Mouse (Mus musculus): ENCODE results near the gene Gtsf1l. TPM values are rescaled to one million over a fixed set of nuclear protein-coding genes. Genes with fewer than 3 reads are reported as not detected.

The Gtsf1l gene
- total RNA-seq (2021) = not detected
- long read RNA-seq, experiment 1 = 0 reads
- long read RNA-seq, experiment 2 = 0 reads

GRCm38 (mm10) chr2:163087728-163088127, at the start of gene Gtsf1l:
Gtsf1l (minus strand) TSS chr2:163087855.
- intact Hi-C loops (cut with DNase I; ENCODE audit: low total_unique reads) = no loop called here
- DNase-seq = no peak

DNA sequence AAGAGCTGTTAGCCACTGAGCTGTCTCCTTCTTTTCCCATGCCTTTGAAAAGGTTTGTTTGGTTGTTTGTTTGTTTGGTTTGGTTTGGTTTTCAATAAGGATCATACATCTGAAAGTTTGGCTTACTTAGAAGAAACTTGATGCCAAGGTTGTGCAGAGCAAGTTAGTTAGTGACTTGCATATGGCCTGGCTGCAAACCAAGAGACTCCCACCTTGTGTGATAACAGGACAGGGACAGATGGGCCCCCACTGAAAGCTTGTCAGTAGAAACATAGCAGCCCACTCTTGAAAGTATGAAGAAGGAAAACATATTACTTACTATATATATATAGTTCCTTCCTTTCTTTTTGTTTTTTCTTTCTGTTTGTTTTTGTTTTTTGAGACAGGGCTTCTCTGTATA, 49.3 kb upstream of the Gtsf1l start:
- no peak for DNase-seq
- intact Hi-C loops (cut with DNase I; ENCODE audit: low total_unique reads) = no loop called here

DNA sequence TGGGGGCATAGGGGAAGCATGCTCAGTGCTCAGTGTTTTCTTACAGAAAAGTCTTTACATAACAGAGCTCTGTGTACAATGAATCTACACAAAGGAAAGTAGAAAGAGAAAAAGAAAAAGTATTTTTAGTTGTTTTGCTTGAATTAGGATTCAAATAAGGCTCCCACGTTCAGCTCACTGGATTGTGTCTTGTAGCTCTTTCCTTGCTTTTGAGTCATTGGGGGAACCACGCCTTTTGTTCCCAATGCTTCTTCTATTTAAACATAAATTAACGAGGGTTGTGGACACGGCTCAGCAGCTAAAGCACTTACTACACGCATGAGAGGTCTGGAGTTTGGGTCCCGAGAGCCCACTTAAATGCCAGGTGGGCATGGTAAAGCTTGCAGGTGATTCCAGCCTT, 48.3 kb upstream of the Gtsf1l start:
- intact Hi-C loops (cut with DNase I; ENCODE audit: low total_unique reads) = no loop called here
- DNase-seq = no peak

- intact Hi-C loops (cut with DNase I; ENCODE audit: low total_unique reads) = no loop called here
- DNase-seq = no peak
These were observed 44.7 kb upstream of the Gtsf1l start for GRCm38 (mm10) chr2:163132314-163132713.

DNA sequence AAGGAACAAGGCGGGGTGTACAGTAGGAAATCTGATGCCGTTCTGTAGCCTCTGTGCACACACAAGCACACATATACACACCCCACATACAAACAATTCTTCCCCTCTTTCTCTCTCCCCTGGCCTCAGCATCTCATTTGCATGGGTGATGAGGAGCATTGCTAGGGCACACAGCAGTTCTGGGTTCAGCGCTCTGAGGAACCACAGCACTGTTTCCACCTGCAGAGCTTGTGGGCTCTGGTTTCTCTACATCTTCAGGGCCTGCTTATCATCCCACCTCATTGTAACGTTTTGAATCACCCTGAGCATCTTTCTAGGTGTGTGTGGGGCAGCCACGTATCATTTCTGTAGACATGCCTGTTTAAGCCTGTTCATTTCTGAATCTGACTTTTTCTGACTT, 43.2 kb upstream of the Gtsf1l start:
- no peak for DNase-seq
- intact Hi-C loops (cut with DNase I; ENCODE audit: low total_unique reads) = no loop called here

GRCm38 (mm10) chr2:163123496-163123895, 35.8 kb upstream of the Gtsf1l start:
- intact Hi-C loops (cut with DNase I; ENCODE audit: low total_unique reads) = no loop called here
- DNase-seq = no peak

DNA sequence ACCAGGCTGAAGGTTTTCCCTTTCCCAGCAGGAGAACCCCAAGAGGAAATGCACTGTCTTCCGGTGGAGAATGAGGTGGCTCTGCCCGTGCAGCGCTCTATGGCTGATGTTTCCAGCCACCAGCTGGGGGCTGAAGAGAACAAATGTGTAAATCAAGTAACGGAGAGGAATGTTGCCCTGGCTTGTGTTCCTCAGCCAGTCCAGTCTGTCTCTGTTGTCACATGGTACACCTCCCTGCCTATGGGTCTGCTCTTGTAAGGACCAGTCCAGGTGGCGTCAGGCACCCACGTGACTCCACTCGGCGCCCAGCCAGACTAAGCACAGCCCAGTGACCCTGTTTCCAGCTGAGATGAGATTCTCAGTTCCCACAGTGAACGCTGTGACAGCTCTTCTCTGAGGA, 34.7 kb upstream of the Gtsf1l start:
- DNase-seq = peak; percentile 55
- intact Hi-C loops (cut with DNase I; ENCODE audit: low total_unique reads) = no loop called here

DNA sequence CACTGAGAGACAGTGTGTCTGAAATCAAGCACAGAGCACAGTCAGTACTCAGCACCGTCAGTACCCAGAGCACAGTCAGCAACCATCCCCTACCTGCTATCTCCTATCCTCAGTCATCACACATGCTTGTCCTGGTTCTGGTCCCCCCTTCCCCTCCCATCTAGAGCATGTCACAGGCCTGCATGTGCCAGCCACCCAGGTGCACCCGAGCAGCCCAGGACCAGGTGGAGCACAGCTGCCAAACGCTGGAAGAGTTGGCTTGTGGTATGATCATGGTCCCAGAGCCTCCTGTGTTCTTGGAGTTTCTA, 33.7 kb upstream of the Gtsf1l start:
- no peak for DNase-seq
- intact Hi-C loops (cut with DNase I; ENCODE audit: low total_unique reads) = no loop called here

DNA sequence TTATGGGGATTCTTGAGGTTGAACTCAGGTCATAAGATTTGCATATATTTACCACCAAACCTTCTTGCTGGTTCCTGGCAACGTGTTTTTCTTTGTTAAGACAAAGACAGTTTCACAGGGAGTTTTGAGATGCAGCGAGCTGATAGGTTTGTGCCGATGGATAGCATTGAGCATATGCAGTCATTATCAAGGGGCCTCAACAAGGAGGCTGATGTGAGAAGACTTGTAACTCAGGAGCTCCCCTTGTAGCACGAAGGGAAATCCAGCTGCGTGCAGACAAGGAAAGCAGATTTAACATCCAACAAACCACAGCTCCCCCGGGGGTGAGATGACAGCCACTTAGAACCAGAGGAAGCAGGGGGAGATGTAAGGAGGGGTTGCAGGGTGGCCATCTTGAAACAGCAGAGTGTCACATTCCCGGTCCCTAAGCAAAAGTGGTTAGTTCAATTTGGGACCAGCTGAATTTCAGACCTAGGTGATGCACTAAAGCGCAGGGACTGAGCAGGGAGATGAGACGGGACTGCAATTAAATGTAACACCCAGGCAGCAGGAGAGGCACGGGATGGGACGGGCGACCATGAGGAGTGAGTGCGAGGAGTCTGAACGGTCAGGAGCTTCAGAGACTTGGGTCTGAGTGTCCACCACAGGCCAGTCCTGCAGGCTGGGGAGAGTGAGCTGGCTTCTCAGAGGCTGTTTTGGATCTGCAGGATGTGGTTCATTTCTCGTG, 33.1 kb upstream of the Gtsf1l start:
- intact Hi-C loops (cut with DNase I; ENCODE audit: low total_unique reads) = no loop called here
- no peak for DNase-seq

GRCm38 (mm10) chr2:163111413-163112201, 24.0 kb upstream of the Gtsf1l start:
- intact Hi-C loops (cut with DNase I; ENCODE audit: low total_unique reads) = no loop called here

DNA sequence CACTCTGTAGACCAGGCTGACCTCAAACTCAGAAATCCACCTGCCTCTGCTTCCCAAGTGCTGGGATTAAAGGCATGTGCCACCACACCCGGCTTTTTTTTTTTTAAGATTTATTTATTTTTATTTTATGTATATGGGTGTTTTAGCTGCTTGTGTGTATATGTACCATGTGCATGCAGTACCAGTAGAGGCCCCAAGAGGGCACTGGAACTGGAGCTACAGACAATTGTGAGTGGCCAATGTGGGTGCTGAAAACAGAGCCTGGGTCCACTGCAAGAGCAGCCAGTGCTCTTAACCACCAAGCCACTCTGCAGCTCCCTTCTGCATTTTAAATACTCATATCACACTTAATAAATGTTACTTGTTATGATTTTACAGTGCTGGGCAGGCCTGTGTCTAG, 23.1 kb upstream of the Gtsf1l start:
- intact Hi-C loops (cut with DNase I; ENCODE audit: low total_unique reads) = no loop called here
- no peak for DNase-seq

More at GRCm38 (mm10) chr2:163111413-163112201, 24.0 kb upstream of the Gtsf1l start:
- DNase-seq = no peak

DNA sequence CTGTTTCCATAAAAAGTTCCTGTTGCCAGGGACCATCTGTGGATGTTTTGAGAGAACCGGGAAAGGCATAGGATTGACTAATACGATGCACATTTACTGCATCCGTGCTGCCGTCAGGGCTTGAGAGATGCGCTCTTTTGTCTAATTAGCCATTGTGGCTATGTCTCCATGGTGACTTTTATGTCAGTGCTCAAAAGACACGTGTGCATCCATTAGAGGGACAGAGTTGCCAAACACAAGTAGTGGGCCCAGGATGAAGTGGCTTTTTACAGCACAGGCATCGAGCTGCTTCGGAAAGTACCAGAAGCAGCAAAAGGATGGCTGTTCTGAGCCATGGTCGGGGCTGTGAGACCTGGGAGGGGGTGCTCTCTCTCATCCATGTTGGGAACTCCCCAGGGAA, 20.7 kb upstream of the Gtsf1l start:
- intact Hi-C loops (cut with DNase I; ENCODE audit: low total_unique reads) = no loop called here
- DNase-seq = no peak

DNA sequence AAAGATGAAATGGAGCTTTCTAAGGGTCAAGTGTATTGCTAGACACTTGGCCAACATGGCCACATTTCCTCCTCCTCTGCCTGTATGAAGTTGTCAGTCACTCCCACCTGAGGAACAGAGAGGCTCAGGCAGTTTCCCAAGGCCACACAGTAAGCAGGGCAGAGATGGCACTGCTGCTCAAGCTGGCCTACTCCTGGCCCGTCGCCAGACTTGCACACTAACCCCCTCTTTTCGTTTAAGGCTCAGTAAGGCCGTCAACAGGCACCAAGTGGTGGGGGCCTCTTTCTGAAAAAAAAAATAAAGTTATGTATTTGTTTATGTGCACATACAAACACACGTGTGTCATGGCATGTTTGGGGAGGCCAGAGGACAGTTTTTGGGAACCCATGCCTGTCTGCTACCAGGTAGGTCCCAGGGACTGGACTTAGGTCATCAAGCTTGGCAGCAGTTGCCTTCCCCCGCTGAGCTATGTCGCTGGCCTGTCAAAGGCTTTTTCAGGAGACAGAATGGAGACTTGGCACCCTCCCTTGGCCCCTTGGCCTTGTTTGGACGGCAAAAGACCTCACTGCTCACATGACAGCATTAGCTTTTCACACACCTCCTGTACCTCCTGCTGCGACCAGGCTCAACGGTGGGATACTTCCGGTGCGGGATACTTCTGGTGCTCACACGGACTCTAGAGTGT, 16.6 kb upstream of the Gtsf1l start:
- intact Hi-C loops (cut with DNase I; ENCODE audit: low total_unique reads) = loop anchor here (5.0 kb wide), 1 partner anchor 298 kb away; no protein-coding TSS in a partner anchor
- no peak for DNase-seq

- DNase-seq = no peak
These were observed 15.4 kb upstream of the Gtsf1l start for GRCm38 (mm10) chr2:163102900-163103653.

GRCm38 (mm10) chr2:163102216-163102615, 14.6 kb upstream of the Gtsf1l start:
- DNase-seq = no peak
- intact Hi-C loops (cut with DNase I; ENCODE audit: low total_unique reads) = loop anchor here (5.0 kb wide), 1 partner anchor 300 kb away; no protein-coding TSS in a partner anchor

More at GRCm38 (mm10) chr2:163102900-163103653, 15.4 kb upstream of the Gtsf1l start:
- intact Hi-C loops (cut with DNase I; ENCODE audit: low total_unique reads) = loop anchor here (5.0 kb wide), 1 partner anchor 299 kb away; no protein-coding TSS in a partner anchor

GRCm38 (mm10) chr2:163101646-163102203, 14.1 kb upstream of the Gtsf1l start:
- DNase-seq = peak; percentile 47
- intact Hi-C loops (cut with DNase I; ENCODE audit: low total_unique reads) = loop anchor here (2.0 to 5.0 kb wide), 2 partner anchors 227 to 301 kb away; no protein-coding TSS in a partner anchor

DNA sequence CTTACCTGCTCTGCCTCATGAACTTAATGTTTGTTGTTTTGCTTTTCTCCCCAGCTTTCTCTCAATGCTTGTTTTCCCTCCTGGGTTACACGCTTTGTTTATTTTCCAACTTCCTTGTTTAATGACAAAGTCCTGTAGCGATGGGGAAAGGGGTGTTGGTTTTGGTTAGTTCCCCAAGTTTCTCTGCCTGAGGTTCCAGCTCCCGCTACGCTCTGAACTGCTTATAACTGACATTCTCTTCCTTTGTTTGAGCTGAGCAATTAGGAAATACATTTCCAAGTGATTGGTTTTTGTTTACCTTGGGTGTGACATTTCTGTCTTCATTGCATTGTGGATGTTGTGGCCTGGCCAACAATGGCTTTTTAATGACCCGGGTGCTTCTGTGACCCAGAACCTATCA, 12.9 kb upstream of the Gtsf1l start:
- no peak for DNase-seq
- intact Hi-C loops (cut with DNase I; ENCODE audit: low total_unique reads) = loop anchor here (2.0 to 5.0 kb wide), 2 partner anchors 228 to 302 kb away; no protein-coding TSS in a partner anchor

GRCm38 (mm10) chr2:163099919-163100318, 12.3 kb upstream of the Gtsf1l start:
- no peak for DNase-seq
- intact Hi-C loops (cut with DNase I; ENCODE audit: low total_unique reads) = loop anchor here (2.0 to 5.0 kb wide), 2 partner anchors 229 to 302 kb away; no protein-coding TSS in a partner anchor

GRCm38 (mm10) chr2:163095784-163096183, 8.1 kb upstream of the Gtsf1l start:
- no peak for DNase-seq
- intact Hi-C loops (cut with DNase I; ENCODE audit: low total_unique reads) = no loop called here
